Mouse (Mus musculus): ENCODE measurements around the gene Ppip5k1.
A peak's percentile ranks its signal among the peaks of the same experiment; 100 is the strongest.

The Ppip5k1 gene

GRCm38 (mm10) chr2:121299471-121299870 is 55.7 kb downstream of the Ppip5k1 start:
- DNase-seq (ENCODE audit: low read depth, low spot score), result no peak

- DNase-seq (ENCODE audit: low read depth, low spot score), result peak; percentile 93
These were observed 57.1 kb downstream of the Ppip5k1 start for GRCm38 (mm10) chr2:121298131-121298530.

- DNase-seq (ENCODE audit: low read depth, low spot score), result peak; percentile 63
These were observed 57.5 kb downstream of the Ppip5k1 start for GRCm38 (mm10) chr2:121297701-121298100.

GRCm38 (mm10) chr2:121296754-121297231 is 58.4 kb downstream of the Ppip5k1 start:
- DNase-seq (ENCODE audit: low read depth, low spot score), result no peak

GRCm38 (mm10) chr2:121295608-121296571 is 59.3 kb downstream of the Ppip5k1 start:
- peak; percentile 97 for DNase-seq (ENCODE audit: low read depth, low spot score)

GRCm38 (mm10) chr2:121294753-121295607 is 60.2 kb downstream of the Ppip5k1 start:
- DNase-seq (ENCODE audit: low read depth, low spot score), result peak; percentile 97

GRCm38 (mm10) chr2:121294182-121294581 is 61.0 kb downstream of the Ppip5k1 start:
- DNase-seq (ENCODE audit: low read depth, low spot score), result peak; percentile 85

GRCm38 (mm10) chr2:121292316-121293013 is 62.7 kb downstream of the Ppip5k1 start:
- no peak for DNase-seq (ENCODE audit: low read depth, low spot score)

- DNase-seq (ENCODE audit: low read depth, low spot score), result peak; percentile 69
These were observed 65.3 kb downstream of the Ppip5k1 start for GRCm38 (mm10) chr2:121289730-121290540.

- DNase-seq (ENCODE audit: low read depth, low spot score), result peak; percentile 99
These were observed 66.1 kb downstream of the Ppip5k1 start, which contains the start of gene Map1a for GRCm38 (mm10) chr2:121288901-121289729. Gene Map1a, plus strand, starts transcription at chr2:121289600.

- no peak for DNase-seq (ENCODE audit: low read depth, low spot score)
These were observed 67.3 kb downstream of the Ppip5k1 start for GRCm38 (mm10) chr2:121287850-121288249.

- DNase-seq (ENCODE audit: low read depth, low spot score), result peak; percentile 77
These were observed 83.2 kb downstream of the Ppip5k1 start for GRCm38 (mm10) chr2:121271928-121272516.

GRCm38 (mm10) chr2:121271236-121271927 is 83.8 kb downstream of the Ppip5k1 start, which contains the start of gene Trp53bp1:
Gene Trp53bp1, minus strand, starts transcription at chr2:121271407.
- peak; percentile 98 for DNase-seq (ENCODE audit: low read depth, low spot score)

GRCm38 (mm10) chr2:121270521-121271235 is 84.5 kb downstream of the Ppip5k1 start:
- DNase-seq (ENCODE audit: low read depth, low spot score), result no peak

GRCm38 (mm10) chr2:121268446-121268845 is 86.8 kb downstream of the Ppip5k1 start:
- DNase-seq (ENCODE audit: low read depth, low spot score), result no peak

All from brain, adult 2 months (tissue).